Mouse (Mus musculus) kidney, embryonic 14.5 days (tissue): Measurements from ENCODE around the gene Ttc3. TPM values are rescaled to one million over a fixed set of nuclear protein-coding genes. Genes with fewer than 3 reads are reported as not detected.

Experiments used
- ATAC-seq: fragments of 200-750 bp; cut with Nextera tagmentation; 2 replicates; pipeline ENCODE4 v1.8.0; 2017; ENCODE audit warnings: moderate number of reproducible peaks, mild to moderate bottlenecking, moderate TSS enrichment, moderate library complexity; ENCODE audit not compliant: low FRiP score, low TSS enrichment
- H3K27ac ChIP-seq: fragments of 300-500 bp; sonication (generic); 2 replicates; pipeline ENCODE4 v1.5.1; 2014; ENCODE audit warnings: low read depth, mild to moderate bottlenecking, low read length, moderate library complexity, mixed read lengths
- H3K27me3 ChIP-seq: fragments of 300-500 bp; sonication (generic); 2 replicates; pipeline ENCODE4 v1.6.1; 2014; ENCODE audit warnings: mild to moderate bottlenecking, low read length; ENCODE audit not compliant: control insufficient read depth, insufficient read depth
- H3K36me3 ChIP-seq: fragments of 300-500 bp; sonication (generic); 2 replicates; pipeline ENCODE4 v1.6.1; 2014; ENCODE audit warnings: low read length, mixed read lengths; ENCODE audit not compliant: control insufficient read depth, insufficient read depth
- H3K4me1 ChIP-seq: fragments of 300-500 bp; sonication (generic); 2 replicates; pipeline ENCODE4 v1.6.1; 2014; ENCODE audit warnings: low read length, mixed read lengths; ENCODE audit not compliant: control insufficient read depth, insufficient read depth
- H3K4me2 ChIP-seq: fragments of 300-500 bp; sonication (generic); replicated peaks from 2 replicates; pipeline ENCODE4 v1.6.1; 2014; ENCODE audit warnings: low read depth, mild to moderate bottlenecking, low read length
- H3K4me3 ChIP-seq: fragments of 300-500 bp; sonication (generic); 2 replicates; pipeline ENCODE4 v1.5.1; 2014; ENCODE audit warnings: mild to moderate bottlenecking, low read length
- H3K9ac ChIP-seq: fragments of 300-500 bp; sonication (generic); 2 replicates; pipeline ENCODE4 v1.6.1; 2014; ENCODE audit warnings: low read depth, mild to moderate bottlenecking, low read length, moderate library complexity
- H3K9me3 ChIP-seq: fragments of 300-500 bp; sonication (generic); 2 replicates; pipeline ENCODE4 v1.6.1; 2016; ENCODE audit warnings: low read length; ENCODE audit not compliant: control insufficient read depth
- WGBS: fragments of 180-500 bp; shearing (Covaris S2); extraction: QIAGEN DNeasy Blood & Tissue Kit; methylation state at CpG from one replicate; pipeline ENCODE4 v1.1.7; 2014; 5-methylcytosine and 5-hydroxymethylcytosine counted together
- polyA plus RNA-seq: library from polyadenylated mRNA; unstranded; fragments of >200 nt; fragmentation: Nextera tagmentation; extraction: Ambion mirVana; gene quantifications from 2 replicates; pipeline ENCODE4 v1.2.1, GENCODE M21; 2014

Ttc3 gene
- polyA plus RNA-seq, result 212 and 269 TPM in 2 replicates

- H3K27me3 ChIP-seq, result no peaks in the 10 kb centered on the region
- peak within 1 kb of the TSS; percentile 83 for H3K9ac ChIP-seq
- peaks cover 2% of the 10 kb centered on the region; the same call in 1 of the 2 replicates for H3K36me3 ChIP-seq
- peak within 1 kb of the TSS; percentile 92 for H3K27ac ChIP-seq
- WGBS, result under 1% methylated on average over 76 of the region's 79 CpGs
- peaks cover 18% of the 10 kb centered on the region for H3K4me1 ChIP-seq
- peak within 1 kb of the TSS; percentile 57 for H3K4me2 ChIP-seq
- peak; percentile 90 for ATAC-seq
- peak within 1 kb of the TSS; percentile 69 for H3K4me3 ChIP-seq
- no peaks in the 10 kb centered on the region for H3K9me3 ChIP-seq
These were observed at the start of gene Ttc3 for GRCm38 (mm10) chr16:94370173-94370914. Gene Ttc3, plus strand, starts transcription at chr16:94370618.

GRCm38 (mm10) chr16:94323681-94324080 is 46.7 kb upstream of the Ttc3 start:
- WGBS, result 63% methylated on average over 5 of the region's 5 CpGs
- Histone ChIP-seq H3K4me2 (no peak overlapping the region), H3K4me1 (0 out of 2 replicates have a peak, but pooled peaks cover 3% of the 10 kb centered on the region), H3K9me3 (no peaks in the 10 kb centered on the region), H3K9ac (no peak overlapping the region), H3K4me3 (no peak overlapping the region), H3K27ac (no peak overlapping the region), H3K36me3 (no peaks in the 10 kb centered on the region), H3K27me3 (peaks cover 6% of the 10 kb centered on the region; the same call in 1 of the 2 replicates)
- ATAC-seq, result no peak

- Histone ChIP-seq H3K9me3 (no peaks in the 10 kb centered on the region), H3K4me2 (no peak overlapping the region), H3K27me3 (peaks cover 10% of the 10 kb centered on the region; the same call in 1 of the 2 replicates), H3K27ac (no peak overlapping the region), H3K36me3 (no peaks in the 10 kb centered on the region), H3K9ac (no peak overlapping the region), H3K4me1 (peaks cover 15% of the 10 kb centered on the region; the same call in 1 of the 2 replicates), H3K4me3 (no peak overlapping the region)
- WGBS, result 83% methylated on average over 3 of the region's 3 CpGs
- ATAC-seq, result no peak
These were observed 44.4 kb upstream of the Ttc3 start for GRCm38 (mm10) chr16:94326008-94326407.

DNA sequence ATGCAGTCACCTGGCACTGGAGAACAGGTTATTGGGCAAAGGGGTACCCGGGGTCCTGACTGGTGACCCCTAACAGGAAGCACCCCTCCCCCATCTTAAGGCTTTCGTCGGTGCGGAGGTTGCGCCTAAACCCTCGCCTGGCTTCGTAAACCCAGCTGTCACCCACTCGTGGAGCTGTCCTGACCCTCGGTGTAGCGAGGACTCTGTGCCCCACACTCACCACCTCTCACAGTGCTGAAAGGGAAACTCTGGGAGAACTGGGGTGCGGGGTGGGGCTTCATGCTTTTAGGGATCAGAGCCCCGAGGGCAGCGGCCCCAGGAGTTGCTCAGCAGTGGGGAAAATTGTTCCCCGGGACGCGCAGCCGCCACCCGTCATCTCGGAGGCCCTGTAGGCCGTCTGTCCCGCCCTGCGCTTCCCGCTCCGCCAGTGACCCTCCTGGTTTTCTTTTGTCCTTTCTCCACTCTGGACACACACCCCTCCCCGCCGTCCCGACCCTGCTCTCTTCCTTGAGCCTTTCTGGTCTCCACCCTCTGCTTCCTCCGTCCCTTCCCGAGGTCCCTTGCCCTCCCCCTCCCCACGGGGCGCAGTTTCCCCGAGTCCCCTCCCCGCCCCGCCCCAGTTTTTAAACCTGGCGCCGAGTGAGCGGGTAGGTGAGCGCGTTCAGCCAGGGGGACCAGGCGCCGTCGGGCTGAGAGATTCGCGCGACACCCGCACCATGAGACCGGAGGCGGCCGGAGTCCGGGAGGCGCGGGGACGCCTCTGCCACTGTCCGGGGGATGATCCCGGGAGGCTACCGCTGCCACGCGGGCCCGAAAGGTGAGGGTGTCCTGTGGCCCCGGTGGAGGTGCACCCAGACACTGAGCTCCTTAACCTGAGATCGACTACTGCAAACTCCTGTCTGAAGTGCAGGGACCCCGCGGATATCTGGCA is 42.4 kb upstream of the Ttc3 start, which contains the start of gene Ripply3:
Gene Ripply3, plus strand, starts transcription at position 640 of the 931 bp plus-strand sequence.
- peak within 1 kb of the TSS; percentile 40 for H3K9ac ChIP-seq
- H3K4me1 ChIP-seq, result peaks cover 15% of the 10 kb centered on the region; the same call in 1 of the 2 replicates
- H3K27ac ChIP-seq, result no peak within 1 kb of the TSS
- peak; percentile 73 for ATAC-seq
- H3K27me3 ChIP-seq, result peaks cover 10% of the 10 kb centered on the region; the same call in 1 of the 2 replicates
- no peaks in the 10 kb centered on the region for H3K36me3 ChIP-seq
- WGBS, result under 1% methylated on average over 63 of the region's 63 CpGs
- peak within 1 kb of the TSS; percentile 47 for H3K4me3 ChIP-seq
- H3K9me3 ChIP-seq, result 0 out of 2 replicates have a peak, but pooled peaks cover 2% of the 10 kb centered on the region
- peak within 1 kb of the TSS; percentile 79 for H3K4me2 ChIP-seq

DNA sequence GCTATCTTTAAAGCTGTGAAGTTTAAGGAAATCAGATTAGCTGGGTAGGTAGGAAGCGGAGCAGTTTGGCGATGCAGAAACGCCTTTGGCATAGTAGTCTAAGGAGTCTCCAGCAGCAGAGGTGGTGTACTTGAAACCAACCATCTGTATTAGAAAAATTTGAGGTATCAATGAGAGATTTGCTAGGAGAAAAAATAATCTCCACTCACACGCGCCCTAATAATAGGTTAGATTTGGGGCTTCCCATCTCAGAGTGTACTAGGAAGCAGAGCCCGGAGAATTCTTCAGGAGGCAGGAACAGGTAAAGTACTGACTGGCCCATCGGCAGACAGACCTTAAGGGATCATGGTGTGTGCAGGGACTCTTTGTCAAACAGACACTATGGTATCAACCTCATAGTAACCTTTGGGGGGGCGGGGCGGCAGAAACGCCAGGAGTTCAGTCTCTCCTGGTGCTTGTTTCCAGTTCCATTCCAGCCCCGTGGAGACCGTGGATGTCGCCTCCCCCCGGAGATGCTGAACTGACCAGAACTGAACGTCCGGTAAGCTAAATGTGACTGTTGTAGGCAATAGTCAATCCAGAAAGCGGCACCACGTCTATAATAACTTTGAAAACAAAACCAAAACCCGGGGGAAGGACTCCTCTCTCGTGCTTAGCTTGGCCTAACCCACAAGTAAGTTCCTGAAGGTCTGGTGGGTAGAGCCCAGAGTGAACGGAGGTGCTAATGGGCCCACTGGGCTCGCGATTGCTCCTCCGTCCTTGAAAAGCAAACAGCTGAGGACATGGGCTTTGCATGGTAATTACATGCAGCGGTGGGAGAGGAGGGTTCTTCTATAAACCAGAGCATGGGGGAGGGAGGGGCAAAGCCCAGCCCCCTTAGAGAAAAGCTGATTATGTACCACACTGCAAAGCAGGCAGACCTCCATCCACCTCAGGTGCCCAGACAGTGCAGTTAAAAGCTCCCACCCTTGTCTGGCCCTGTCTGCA is 41.2 kb upstream of the Ttc3 start:
- peak overlapping the region; percentile 47 for H3K4me3 ChIP-seq
- 7% methylated on average over 25 of the region's 25 CpGs for WGBS
- H3K9ac ChIP-seq, result peak overlapping the region; percentile 40; the same call in 1 of the 2 replicates
- H3K36me3 ChIP-seq, result no peaks in the 10 kb centered on the region
- peaks cover 15% of the 10 kb centered on the region; the same call in 1 of the 2 replicates for H3K4me1 ChIP-seq
- 0 out of 2 replicates have a peak, but pooled peaks cover 2% of the 10 kb centered on the region for H3K9me3 ChIP-seq
- no peak for ATAC-seq
- no peak overlapping the region for H3K27ac ChIP-seq
- peaks cover 10% of the 10 kb centered on the region; the same call in 1 of the 2 replicates for H3K27me3 ChIP-seq
- H3K4me2 ChIP-seq, result peak overlapping the region; percentile 79

GRCm38 (mm10) chr16:94330429-94330828 is 40.0 kb upstream of the Ttc3 start:
- ATAC-seq, result peak; percentile 29; the same call in 1 of the 2 replicates
- H3K36me3 ChIP-seq, result no peaks in the 10 kb centered on the region
- no peak overlapping the region for H3K4me3 ChIP-seq
- 0 out of 2 replicates have a peak, but pooled peaks cover 2% of the 10 kb centered on the region for H3K9me3 ChIP-seq
- no peak overlapping the region for H3K9ac ChIP-seq
- peaks cover 15% of the 10 kb centered on the region; the same call in 1 of the 2 replicates for H3K4me1 ChIP-seq
- H3K27ac ChIP-seq, result peak overlapping the region; percentile 17; the same call in 1 of the 2 replicates
- peaks cover 10% of the 10 kb centered on the region; the same call in 1 of the 2 replicates for H3K27me3 ChIP-seq
- 46% methylated on average over 5 of the region's 5 CpGs for WGBS
- no peak overlapping the region for H3K4me2 ChIP-seq

DNA sequence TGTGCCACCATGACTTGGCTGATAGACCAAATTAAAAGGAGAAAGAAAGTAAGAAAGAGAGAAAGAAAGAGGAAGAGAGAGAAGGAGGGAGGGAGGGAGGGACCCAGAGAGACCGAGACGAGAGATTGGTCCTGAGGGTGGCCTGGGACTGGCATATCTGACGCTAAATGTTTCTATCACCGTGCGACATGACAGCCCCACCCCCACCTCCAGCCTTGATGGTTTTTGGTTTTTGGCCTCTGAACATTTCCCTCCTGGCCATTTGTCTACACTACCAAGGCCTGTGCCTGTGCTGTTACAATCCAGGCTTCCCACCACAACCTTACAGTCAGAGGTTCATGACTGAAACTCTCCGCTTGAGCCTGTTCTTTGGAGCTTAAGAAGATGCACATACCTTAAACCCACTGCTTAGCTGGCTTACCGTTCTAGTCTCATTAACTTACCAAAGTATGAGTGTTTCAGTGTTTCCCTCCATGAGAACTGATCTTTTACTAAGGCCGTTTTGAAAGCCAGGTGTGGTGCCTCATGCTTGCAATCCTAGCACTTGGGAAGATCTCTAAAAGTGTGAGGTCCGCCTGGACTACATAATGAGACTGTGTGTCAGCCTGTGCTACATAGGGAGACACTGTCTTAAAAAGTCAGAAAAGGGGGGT is 39.1 kb upstream of the Ttc3 start:
- ATAC-seq, result no peak

More for the DNA sequence above, 39.1 kb upstream of the Ttc3 start:
- H3K9me3 ChIP-seq, result 0 out of 2 replicates have a peak, but pooled peaks cover 2% of the 10 kb centered on the region
- H3K27ac ChIP-seq, result no peak overlapping the region
- H3K9ac ChIP-seq, result no peak overlapping the region
- 82% methylated on average over 9 of the region's 9 CpGs for WGBS
- no peak overlapping the region for H3K4me3 ChIP-seq
- H3K27me3 ChIP-seq, result peaks cover 10% of the 10 kb centered on the region; the same call in 1 of the 2 replicates
- H3K4me2 ChIP-seq, result no peak overlapping the region
- peaks cover 15% of the 10 kb centered on the region; the same call in 1 of the 2 replicates for H3K4me1 ChIP-seq
- no peaks in the 10 kb centered on the region for H3K36me3 ChIP-seq
